Mouse (Mus musculus) limb, embryonic 11.5 days (tissue): Measurements from ENCODE around the gene Tm6sf1. TPM values are rescaled to one million over a fixed set of nuclear protein-coding genes. Genes with fewer than 3 reads are reported as not detected.
A peak's percentile ranks its signal among the peaks of the same experiment; 100 is the strongest.

Source experiments
- ATAC-seq: fragments of 200-750 bp; cut with Nextera tagmentation; 2 replicates; pipeline ENCODE4 v1.8.0; 2017; ENCODE audit warnings: low read depth; ENCODE audit not compliant: insufficient number of reproducible peaks, low FRiP score, low TSS enrichment
- DNase-seq: peaks from one replicate; pipeline ENCODE4 v3.0.0-alpha.2; 2015; ENCODE audit warnings: low spot score
- H3K27ac ChIP-seq: fragments of 300-500 bp; sonication (generic); replicated peaks from 2 replicates; pipeline ENCODE4 v1.5.1; 2014; ENCODE audit warnings: low read depth, mild to moderate bottlenecking, low read length
- H3K27me3 ChIP-seq: fragments of 300-500 bp; sonication (generic); 2 replicates; pipeline ENCODE4 v1.6.1; 2014; ENCODE audit warnings: mild to moderate bottlenecking, low read length, mixed read lengths; ENCODE audit not compliant: control insufficient read depth, insufficient read depth
- H3K36me3 ChIP-seq: fragments of 300-500 bp; sonication (generic); 2 replicates; pipeline ENCODE4 v1.6.1; 2014; ENCODE audit warnings: mild to moderate bottlenecking, low read length, moderate library complexity, mixed read lengths; ENCODE audit not compliant: control insufficient read depth, insufficient read depth
- H3K4me1 ChIP-seq: fragments of 300-500 bp; sonication (generic); 2 replicates; pipeline ENCODE4 v1.6.1; 2014; ENCODE audit warnings: low read length, mixed read lengths; ENCODE audit not compliant: control insufficient read depth, insufficient read depth
- H3K4me2 ChIP-seq: fragments of 300-500 bp; sonication (generic); 2 replicates; pipeline ENCODE4 v1.6.1; 2014; ENCODE audit warnings: low read depth, mild to moderate bottlenecking, moderate library complexity; ENCODE audit not compliant: severe bottlenecking
- H3K4me3 ChIP-seq: fragments of 300-500 bp; sonication (generic); 2 replicates; pipeline ENCODE4 v1.5.1; 2014; ENCODE audit warnings: low read depth, low read length
- H3K9ac ChIP-seq: fragments of 300-500 bp; sonication (generic); 2 replicates; pipeline ENCODE4 v1.6.1; 2014; ENCODE audit warnings: mild to moderate bottlenecking, low read length
- H3K9me3 ChIP-seq: fragments of 300-500 bp; sonication (generic); 2 replicates; pipeline ENCODE4 v1.6.1; 2016; ENCODE audit warnings: low read length; ENCODE audit not compliant: control insufficient read depth
- WGBS: fragments of 180-500 bp; shearing (Covaris S2); extraction: QIAGEN DNeasy Blood & Tissue Kit; methylation state at CpG from one replicate; pipeline ENCODE4 v1.1.7; 2014; 5-methylcytosine and 5-hydroxymethylcytosine counted together
- polyA plus RNA-seq: library from polyadenylated mRNA; unstranded; fragments of >200 nt; fragmentation: Nextera tagmentation; extraction: Ambion mirVana; gene quantifications from 2 replicates; pipeline ENCODE4 v1.2.1, GENCODE M21; 2014

The Tm6sf1 gene
- polyA plus RNA-seq, 1 experiment from 2014 or later = 10.7 TPM

- 73% methylated on average over 1 of the region's 1 CpGs for WGBS
- Histone ChIP-seq H3K9me3 (no peaks in the 10 kb centered on the region), H3K27ac (no peak overlapping the region), H3K4me1 (peaks cover 5% of the 10 kb centered on the region), H3K36me3 (no peaks in the 10 kb centered on the region), H3K27me3 (no peaks in the 10 kb centered on the region), H3K4me3 (no peak overlapping the region), H3K4me2 (no peak overlapping the region), H3K9ac (no peak overlapping the region)
- ATAC-seq = no peak
- DNase-seq = no peak
Observed at GRCm38 (mm10) chr7:81921379-81921952, 62.7 kb downstream of the Tm6sf1 start.

- DNase-seq (no peak), ATAC-seq (no peak)
- no peak overlapping the region for H3K9ac ChIP-seq
- no peaks in the 10 kb centered on the region for H3K27me3 ChIP-seq
- no peaks in the 10 kb centered on the region for H3K36me3 ChIP-seq
- peaks cover 6% of the 10 kb centered on the region; the same call in 1 of the 2 replicates for H3K4me1 ChIP-seq
- no peak overlapping the region for H3K4me3 ChIP-seq
- H3K4me2 ChIP-seq = no peak overlapping the region
- no peaks in the 10 kb centered on the region for H3K9me3 ChIP-seq
- H3K27ac ChIP-seq = no peak overlapping the region
- WGBS = 85% methylated on average over 7 of the region's 7 CpGs
Observed at GRCm38 (mm10) chr7:81928998-81929397, 70.2 kb downstream of the Tm6sf1 start.

GRCm38 (mm10) chr7:81932521-81933045 lies 73.8 kb downstream of the Tm6sf1 start:
- H3K9ac ChIP-seq = peak overlapping the region; percentile 98
- H3K36me3 ChIP-seq = no peaks in the 10 kb centered on the region
- H3K4me3 ChIP-seq = peak overlapping the region; percentile 92
- ATAC-seq = no peak
- H3K27me3 ChIP-seq = no peaks in the 10 kb centered on the region
- no peak for DNase-seq
- WGBS = 37% methylated on average over 5 of the region's 5 CpGs
- H3K4me2 ChIP-seq = peak overlapping the region; percentile 74
- no peaks in the 10 kb centered on the region for H3K9me3 ChIP-seq
- peaks cover 6% of the 10 kb centered on the region; the same call in 1 of the 2 replicates for H3K4me1 ChIP-seq
- H3K27ac ChIP-seq = no peak overlapping the region

GRCm38 (mm10) chr7:81933061-81933600 lies 74.3 kb downstream of the Tm6sf1 start:
- ATAC-seq = peak; percentile 32; the same call in 1 of the 2 replicates

GRCm38 (mm10) chr7:81933601-81934266 lies 74.9 kb downstream of the Tm6sf1 start:
- H3K36me3 ChIP-seq = no peaks in the 10 kb centered on the region
- H3K4me3 ChIP-seq = peak overlapping the region; percentile 92
- H3K9ac ChIP-seq = peak overlapping the region; percentile 98
- peaks cover 6% of the 10 kb centered on the region; the same call in 1 of the 2 replicates for H3K4me1 ChIP-seq
- H3K9me3 ChIP-seq = no peaks in the 10 kb centered on the region
- H3K27ac ChIP-seq = peak overlapping the region; percentile 93
- H3K4me2 ChIP-seq = peak overlapping the region; percentile 74
- peak; percentile 80 for DNase-seq
- H3K27me3 ChIP-seq = no peaks in the 10 kb centered on the region
- peak; percentile 77 for ATAC-seq
- 0% methylated on average over 85 of the region's 103 CpGs for WGBS

More at GRCm38 (mm10) chr7:81933061-81933600, 74.3 kb downstream of the Tm6sf1 start:
- no peaks in the 10 kb centered on the region for H3K27me3 ChIP-seq
- no peak for DNase-seq
- H3K9ac ChIP-seq = peak overlapping the region; percentile 98
- no peaks in the 10 kb centered on the region for H3K9me3 ChIP-seq
- WGBS = 7% methylated on average over 23 of the region's 23 CpGs
- peaks cover 6% of the 10 kb centered on the region; the same call in 1 of the 2 replicates for H3K4me1 ChIP-seq
- no peaks in the 10 kb centered on the region for H3K36me3 ChIP-seq
- H3K4me2 ChIP-seq = peak overlapping the region; percentile 74
- H3K4me3 ChIP-seq = peak overlapping the region; percentile 92
- peak overlapping the region; percentile 93; the same call in 1 of the 2 replicates for H3K27ac ChIP-seq

Other genes starting within 250 kb of the Tm6sf1 start
- 33.5 and 36.0 TPM in 2 replicates for gene Homer2, start 151.5 kb upstream of the Tm6sf1 start, polyA plus RNA-seq
- 109 and 113 TPM in 2 replicates for gene Ramac, start 96.1 kb upstream of the Tm6sf1 start, polyA plus RNA-seq
- 50.8 and 58.4 TPM in 2 replicates for gene 3110040N11Rik, start 69.5 kb upstream of the Tm6sf1 start, polyA plus RNA-seq
- gene Btbd1, start 29.6 kb upstream of the Tm6sf1 start, polyA plus RNA-seq = 74.0 and 76.0 TPM in 2 replicates
- gene Gm10160, start 3.2 kb upstream of the Tm6sf1 start, polyA plus RNA-seq = not detected in 2 replicates
- gene Hdgfl3, start 75.5 kb downstream of the Tm6sf1 start, polyA plus RNA-seq = 34.4 and 34.7 TPM in 2 replicates
- 2.9 and 3.4 TPM in 2 replicates for gene Bnc1, start 133.3 kb downstream of the Tm6sf1 start, polyA plus RNA-seq